Mouse (Mus musculus): ENCODE measurements at regions not wholly inside any gene's neighbourhood (a gene's known extent, or its start where the extent isn't known, plus 50 kb on each side); places are given as distances from the start of the nearest gene placed in this dataset.
A peak's percentile ranks its signal among the peaks of the same experiment; 100 is the strongest.

DNA sequence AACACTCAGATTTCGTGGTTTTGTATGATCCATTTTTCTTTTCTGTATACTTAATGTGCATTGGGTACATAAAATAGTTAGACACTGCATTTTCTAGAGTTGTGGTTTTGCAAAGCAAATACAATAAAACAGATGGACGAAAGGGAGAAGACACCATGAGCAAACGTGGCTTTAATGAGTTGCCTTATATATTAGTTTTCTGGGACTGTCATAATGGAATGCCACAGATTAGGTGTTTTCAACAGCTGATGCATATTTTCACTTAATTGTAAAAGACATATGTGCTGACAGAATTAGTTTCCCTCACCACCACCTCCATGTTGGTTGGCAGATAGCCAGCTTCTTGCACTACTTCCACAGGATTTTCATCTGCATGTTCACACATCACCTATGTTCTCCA is 1607.9 kb downstream of the Hace1 start:
- no peak for DNase-seq (ENCODE audit: low spot score)

DNA sequence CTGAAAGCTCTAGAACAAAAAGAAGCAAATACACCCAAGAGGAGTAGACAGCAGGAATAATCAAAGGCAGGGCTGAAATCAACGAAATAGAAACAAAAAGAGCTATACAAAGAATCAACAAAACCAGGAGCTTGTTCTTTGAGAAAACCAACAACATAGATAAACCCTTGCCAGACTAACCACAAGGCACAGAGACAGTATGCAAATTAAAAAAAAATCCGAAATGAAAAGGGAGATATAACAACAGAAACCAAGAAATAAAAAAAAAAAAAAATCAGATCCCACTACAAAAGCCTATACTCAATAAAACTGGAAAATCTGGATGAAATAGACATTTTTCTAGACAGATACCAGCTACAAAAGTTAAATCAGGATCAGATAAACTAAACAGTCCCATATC is 1638.6 kb downstream of the Hace1 start:
- DNase-seq (ENCODE audit: low spot score), result no peak

DNA sequence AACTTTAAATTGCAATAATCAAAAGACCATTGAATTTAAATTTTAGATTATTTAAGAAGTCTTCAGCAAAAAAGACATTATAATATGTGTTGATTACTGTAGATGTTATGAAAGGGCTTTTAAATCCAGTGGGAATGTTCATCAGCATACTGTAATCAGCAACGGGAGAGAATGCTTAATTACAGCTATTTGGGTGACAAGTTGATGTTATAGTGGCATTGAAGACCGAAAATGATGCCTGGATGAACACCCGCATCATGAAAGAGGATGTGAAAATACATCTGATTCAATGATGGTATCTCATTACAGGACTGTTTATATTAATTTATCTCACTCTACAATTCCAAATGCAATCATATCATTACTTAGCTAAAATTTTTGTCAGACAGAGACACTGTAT is 1685.4 kb downstream of the Hace1 start:
- no peak for DNase-seq (ENCODE audit: low spot score)

GRCm38 (mm10) chr10:47285700-47286099 is 1708.1 kb downstream of the Hace1 start:
- peak; percentile 43 for DNase-seq (ENCODE audit: low spot score)

GRCm38 (mm10) chr10:47300097-47300496 is 1722.5 kb downstream of the Hace1 start:
- no peak for DNase-seq (ENCODE audit: low spot score)
